Mouse (Mus musculus) embryonic stem cell, embryonic (primary cell): Measurements from ENCODE around the gene Gm45837.
"Not testable (repeated sequence)": the region's sequence is repeated elsewhere in the genome, so short reads cannot be mapped to it uniquely, and the experiment has no call there.

ENCODE experiments used
- CTCF ChIA-PET, 4 experiments: fragments of 300-600 bp in 2 of 4; fragments of 350-600 bp in 2 of 4; sonication (Branson Sonifier 250); formaldehyde crosslinking; loops; one replicate each; lab custom pipeline; 2022; ENCODE audit warnings: inconsistent platforms in 2 of 4; lab: Charles Lee
- POLR2A ChIA-PET, 4 experiments: fragments of 300-600 bp in 2 of 4; fragments of 350-600 bp in 2 of 4; sonication (Branson Sonifier 250); formaldehyde crosslinking; loops; one replicate each; lab custom pipeline; 2022; ENCODE audit warnings: antibody characterized with exemption in 4 of 4, inconsistent platforms in 1 of 4; lab: Charles Lee

Gene Gm45837

GRCm38 (mm10) chr7:101557391-101557790 lies 146.7 kb downstream of the Gm45837 start:
- POLR2A ChIA-PET = no interaction called here

GRCm38 (mm10) chr7:101559393-101559792 lies 148.7 kb downstream of the Gm45837 start:
- CTCF ChIA-PET, POLR2A ChIA-PET: not testable (repeated sequence)

More at GRCm38 (mm10) chr7:101557391-101557790, 146.7 kb downstream of the Gm45837 start:
- CTCF ChIA-PET = interaction anchor here in 2 of 4 experiments (0.6 kb wide), 2 partner anchors 44 to 191 kb away, joined by 3 to 8 read pairs; no protein-coding TSS in a partner anchor
